Mouse (Mus musculus) ES-Bruce4 (cell line): ENCODE measurements at regions not wholly inside any gene's neighbourhood (a gene's known extent, or its start where the extent isn't known, plus 50 kb on each side); places are given as distances from the start of the nearest gene placed in this dataset.

Experiments
- H3K27ac ChIP-seq: 2 replicates; pipeline ENCODE4 v1.5.1; 2012; ENCODE audit warnings: low read length, inconsistent platforms; ENCODE audit not compliant: insufficient read depth
- H3K27me3 ChIP-seq: 2 replicates; pipeline ENCODE4 v1.6.1; 2012; ENCODE audit warnings: mild to moderate bottlenecking, low read length, inconsistent platforms; ENCODE audit not compliant: control insufficient read depth, poor library complexity, insufficient read depth, severe bottlenecking
- H3K36me3 ChIP-seq: 2 replicates; pipeline ENCODE4 v1.6.1; 2012; ENCODE audit warnings: inconsistent platforms, mild to moderate bottlenecking, low read length, moderate library complexity; ENCODE audit not compliant: control insufficient read depth, poor library complexity, insufficient read depth, severe bottlenecking
- H3K4me1 ChIP-seq: one replicate; pipeline ENCODE4 v1.8.1; 2011; ENCODE audit warnings: low read length; ENCODE audit not compliant: control insufficient read depth, insufficient read depth
- H3K4me3 ChIP-seq: 2 replicates; pipeline ENCODE4 v1.5.1; 2011; ENCODE audit warnings: low read depth, mild to moderate bottlenecking, low read length
- H3K9ac ChIP-seq: 2 replicates; pipeline ENCODE4 v1.6.1; 2012; ENCODE audit warnings: low read depth, mild to moderate bottlenecking, inconsistent platforms; ENCODE audit not compliant: poor library complexity, severe bottlenecking
- H3K9me3 ChIP-seq: replicated peaks from 2 replicates; pipeline ENCODE4 v1.6.1; 2012; ENCODE audit warnings: mild to moderate bottlenecking, low read length, inconsistent platforms; ENCODE audit not compliant: control insufficient read depth, poor library complexity, insufficient read depth, severe bottlenecking
- CTCF ChIP-seq: IDR thresholded peaks from one replicate; pipeline ENCODE4 v1.8.1; 2011; ENCODE audit warnings: low read depth, low read length
- EP300 ChIP-seq: IDR thresholded peaks from 2 replicates; pipeline ENCODE4 v1.6.1; 2011; ENCODE audit warnings: low read depth, low read length; ENCODE audit not compliant: insufficient read depth
- POLR2A ChIP-seq: IDR thresholded peaks from one replicate; pipeline ENCODE4 v1.8.1; 2011; ENCODE audit warnings: low read length; ENCODE audit not compliant: insufficient read depth

DNA sequence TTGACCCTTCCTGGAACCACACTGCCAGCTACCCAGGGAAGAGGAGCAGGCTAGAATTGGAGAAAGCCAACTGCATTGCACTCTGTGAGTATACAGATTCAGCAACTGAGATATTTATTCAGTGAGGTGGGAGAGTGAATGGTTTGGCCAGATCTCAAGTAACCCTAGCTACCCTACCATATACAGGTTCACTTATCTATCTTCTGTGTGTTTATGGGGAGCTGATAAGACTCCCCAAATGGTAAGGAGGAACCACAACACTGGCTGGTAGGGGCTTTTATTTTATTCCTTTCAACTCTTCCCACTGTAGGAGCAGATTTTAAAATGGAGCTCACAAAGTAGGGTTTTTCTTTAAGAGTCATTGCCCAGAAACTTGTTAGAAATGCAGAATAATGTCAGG is 62.9 kb downstream of the Arrdc3 start:
- H3K4me1 ChIP-seq = no peaks in the 10 kb centered on the region
- no peaks in the 10 kb centered on the region for H3K9me3 ChIP-seq
- H3K9ac ChIP-seq = no peak overlapping the region
- no peak for TF ChIP-seq EP300
- TF ChIP-seq CTCF = no peak
- TF ChIP-seq POLR2A = no peak
- H3K4me3 ChIP-seq = no peak overlapping the region
- H3K27me3 ChIP-seq = no peaks in the 10 kb centered on the region
- H3K27ac ChIP-seq = no peak overlapping the region
- no peaks in the 10 kb centered on the region for H3K36me3 ChIP-seq

DNA sequence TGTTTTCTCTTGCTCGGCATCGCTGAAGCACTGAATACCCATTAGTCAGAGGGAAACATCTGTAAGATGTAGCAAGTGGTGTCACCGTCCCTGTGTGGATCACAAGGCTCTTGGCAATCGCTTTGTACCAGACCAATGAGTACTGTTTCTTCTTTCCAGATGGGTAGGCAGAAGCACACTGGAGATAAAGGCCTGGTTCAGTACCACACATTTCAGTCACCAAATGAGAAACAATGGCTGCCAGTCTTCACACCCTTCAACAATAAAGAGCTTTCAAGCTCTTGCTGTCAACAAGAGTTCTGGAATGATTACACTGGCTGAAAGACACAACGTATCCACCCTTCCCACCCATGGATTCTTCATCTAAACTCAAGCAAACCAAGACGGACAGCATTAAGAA is 64.5 kb downstream of the Arrdc3 start:
- TF ChIP-seq EP300 (no peak), CTCF (no peak), POLR2A (no peak)
- Histone ChIP-seq H3K27ac (no peak overlapping the region), H3K36me3 (no peaks in the 10 kb centered on the region), H3K9ac (no peak overlapping the region), H3K9me3 (no peaks in the 10 kb centered on the region), H3K4me3 (no peak overlapping the region), H3K27me3 (no peaks in the 10 kb centered on the region), H3K4me1 (no peaks in the 10 kb centered on the region)

DNA sequence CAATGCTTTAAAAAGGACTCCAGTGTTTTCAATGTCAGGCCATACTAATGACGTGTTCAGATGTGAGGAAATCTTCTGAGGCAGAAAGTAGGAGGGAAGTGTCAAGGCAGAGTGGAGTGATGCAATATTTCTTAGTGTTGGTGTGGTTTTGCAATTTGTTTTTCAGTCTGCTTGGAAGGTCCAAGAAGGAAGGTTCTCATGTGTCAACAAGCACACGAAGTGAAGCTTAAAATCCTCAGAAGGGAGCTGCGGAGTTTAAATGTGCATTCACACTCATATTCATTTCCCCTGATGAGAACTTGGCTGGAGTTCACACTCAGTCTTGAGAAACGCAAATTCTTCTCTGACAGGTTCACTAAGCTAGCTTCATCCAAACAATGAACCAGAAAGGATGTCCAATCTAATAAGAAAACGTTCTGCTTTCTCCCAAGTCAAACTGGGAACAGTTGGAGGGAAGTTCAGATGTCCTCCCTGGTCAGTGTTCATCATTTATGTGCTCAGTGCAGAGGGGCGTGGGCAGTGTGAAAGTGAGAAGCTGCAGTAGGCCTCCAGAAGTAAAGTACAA is 66.0 kb downstream of the Arrdc3 start:
- H3K4me1 ChIP-seq = no peaks in the 10 kb centered on the region
- TF ChIP-seq CTCF = no peak
- no peak for TF ChIP-seq EP300
- TF ChIP-seq POLR2A = no peak
- H3K27ac ChIP-seq = no peak overlapping the region
- H3K9ac ChIP-seq = no peak overlapping the region
- H3K27me3 ChIP-seq = no peaks in the 10 kb centered on the region
- no peak overlapping the region for H3K4me3 ChIP-seq
- no peaks in the 10 kb centered on the region for H3K9me3 ChIP-seq
- no peaks in the 10 kb centered on the region for H3K36me3 ChIP-seq

GRCm38 (mm10) chr13:80950239-80950638 is 67.1 kb downstream of the Arrdc3 start:
- Histone ChIP-seq H3K27me3 (no peaks in the 10 kb centered on the region), H3K9me3 (no peaks in the 10 kb centered on the region), H3K36me3 (no peaks in the 10 kb centered on the region), H3K27ac (no peak overlapping the region), H3K9ac (no peak overlapping the region), H3K4me3 (no peak overlapping the region), H3K4me1 (no peaks in the 10 kb centered on the region)
- TF ChIP-seq CTCF (no peak), POLR2A (no peak), EP300 (no peak)

- H3K4me1 ChIP-seq = no peaks in the 10 kb centered on the region
- no peaks in the 10 kb centered on the region for H3K36me3 ChIP-seq
- TF ChIP-seq EP300 = no peak
- no peak for TF ChIP-seq POLR2A
- no peak for TF ChIP-seq CTCF
- no peak overlapping the region for H3K4me3 ChIP-seq
- H3K9ac ChIP-seq = no peak overlapping the region
- H3K9me3 ChIP-seq = no peaks in the 10 kb centered on the region
- H3K27me3 ChIP-seq = no peaks in the 10 kb centered on the region
- no peak overlapping the region for H3K27ac ChIP-seq
Measured at GRCm38 (mm10) chr13:80950803-80951202, 67.6 kb downstream of the Arrdc3 start.

DNA sequence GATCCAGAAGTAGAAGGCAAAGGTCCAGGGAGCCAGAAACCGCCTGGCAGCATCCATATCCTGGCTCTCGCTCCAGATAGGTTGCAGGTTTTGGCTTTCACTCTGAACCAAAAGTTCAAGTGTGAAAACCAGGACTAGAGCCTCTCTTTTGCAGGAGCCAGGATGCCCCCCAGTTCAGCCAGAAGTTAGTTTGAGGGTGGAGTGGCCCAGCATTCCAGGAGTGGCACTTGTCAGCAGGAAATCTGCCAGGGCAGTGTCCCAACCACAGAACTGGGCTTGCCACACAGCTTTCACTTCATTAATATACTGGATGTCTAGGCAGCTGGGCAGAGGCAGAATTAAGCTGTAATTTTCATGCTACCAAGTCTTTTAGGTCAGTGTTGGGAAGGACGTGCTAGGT is 68.1 kb downstream of the Arrdc3 start:
- TF ChIP-seq EP300 (no peak), POLR2A (no peak), CTCF (no peak)
- H3K27ac ChIP-seq = no peak overlapping the region
- H3K27me3 ChIP-seq = no peaks in the 10 kb centered on the region
- H3K9me3 ChIP-seq = no peaks in the 10 kb centered on the region
- H3K9ac ChIP-seq = no peak overlapping the region
- no peaks in the 10 kb centered on the region for H3K36me3 ChIP-seq
- H3K4me1 ChIP-seq = no peaks in the 10 kb centered on the region
- no peak overlapping the region for H3K4me3 ChIP-seq
